Mouse (Mus musculus): ENCODE data around the gene Cfi. TPM values are rescaled to one million over a fixed set of nuclear protein-coding genes. Genes with fewer than 3 reads are reported as not detected.

Cfi gene
- polyA plus RNA-seq, 1 experiment: not detected

DNA sequence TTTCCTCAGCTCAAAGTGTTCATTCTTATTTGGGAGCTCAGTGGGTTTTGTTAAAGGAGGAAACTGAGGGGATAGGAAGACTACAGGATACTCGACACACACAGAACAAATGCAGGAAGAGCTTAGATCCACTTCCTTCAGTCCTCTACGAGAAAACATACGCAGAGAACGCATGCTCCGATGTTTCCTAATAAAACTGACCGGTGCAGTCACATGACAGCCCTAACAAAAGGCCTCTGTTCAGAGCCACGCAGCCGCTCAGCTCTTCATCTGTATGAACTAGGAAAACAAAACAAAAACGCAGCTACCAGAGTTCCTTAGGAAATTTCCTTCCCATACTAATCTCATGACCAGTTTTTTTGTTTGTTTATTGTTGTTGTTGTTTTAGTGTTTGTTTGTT, 14.8 kb upstream of the Cfi start:
- no peak overlapping the region for H3ac ChIP-seq (ENCODE audit: control insufficient read depth, insufficient read length, low read depth)
- TF ChIP-seq USF1 (IDR thresholded peaks at IDR 0.05; ENCODE audit: low read depth) (no peak), MAX (IDR thresholded peaks at IDR 0.05) (no peak), FOSL1 (IDR thresholded peaks at IDR 0.05; ENCODE audit: insufficient read depth, low read length, poor library complexity, severe bottlenecking) (no peak), MYOG (IDR thresholded peaks at IDR 0.05; ENCODE audit: control insufficient read depth, extremely low read depth, insufficient read length) (no peak), CTCF (IDR thresholded peaks at IDR 0.05; ENCODE audit: control insufficient read depth, insufficient read depth, insufficient read length) (no peak), MYOD1 (IDR thresholded peaks at IDR 0.05; ENCODE audit: control insufficient read depth, insufficient read length, low read depth) (no peak), CEBPB (IDR thresholded peaks at IDR 0.05; ENCODE audit: low read depth) (no peak)
- H3K4me3 ChIP-seq (ENCODE audit: insufficient read depth, poor library complexity, severe bottlenecking): no peak overlapping the region
- H3K79me3 ChIP-seq (ENCODE audit: low read depth): peaks cover 2% of the 10 kb centered on the region
- H3K79me2 ChIP-seq (ENCODE audit: control insufficient read depth, insufficient read depth): peaks cover under 1% of the 10 kb centered on the region
- no peaks in the 10 kb centered on the region for H3K27me3 ChIP-seq (ENCODE audit: control insufficient read depth, insufficient read depth, insufficient read length)
- peaks cover 31% of the 10 kb centered on the region for H3K36me3 ChIP-seq (ENCODE audit: control insufficient read depth, insufficient read depth)

DNA sequence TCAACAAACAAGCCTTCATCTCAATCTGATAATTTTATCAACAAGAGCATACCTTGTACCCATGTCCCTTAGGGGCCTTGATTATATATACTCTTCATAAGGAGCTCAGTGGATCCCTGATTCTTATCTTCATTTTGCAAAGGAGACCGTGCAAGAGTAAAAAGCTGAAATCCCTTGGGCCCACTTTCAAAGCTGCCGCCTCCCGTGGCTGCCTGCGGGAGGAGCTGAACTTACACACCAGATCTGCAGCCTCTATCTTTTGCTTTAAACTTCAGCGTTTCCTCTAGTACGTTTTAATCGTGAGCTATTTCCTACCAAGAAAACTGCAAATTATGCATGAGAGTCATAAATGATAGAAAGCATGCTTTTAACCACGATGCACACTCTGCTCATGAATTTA, 13.9 kb upstream of the Cfi start:
- Histone ChIP-seq H3K4me3 (ENCODE audit: insufficient read depth, poor library complexity, severe bottlenecking) (no peak overlapping the region), H3K36me3 (ENCODE audit: control insufficient read depth, insufficient read depth) (peaks cover 32% of the 10 kb centered on the region), H3K79me3 (ENCODE audit: low read depth) (peaks cover 9% of the 10 kb centered on the region), H3ac (ENCODE audit: control insufficient read depth, insufficient read length, low read depth) (no peak overlapping the region), H3K27me3 (ENCODE audit: control insufficient read depth, insufficient read depth, insufficient read length) (no peaks in the 10 kb centered on the region), H3K79me2 (ENCODE audit: control insufficient read depth, insufficient read depth) (peaks cover 9% of the 10 kb centered on the region)
- TF ChIP-seq CTCF (IDR thresholded peaks at IDR 0.05; ENCODE audit: control insufficient read depth, insufficient read depth, insufficient read length) (no peak), MYOG (IDR thresholded peaks at IDR 0.05; ENCODE audit: control insufficient read depth, extremely low read depth, insufficient read length) (no peak), USF1 (IDR thresholded peaks at IDR 0.05; ENCODE audit: low read depth) (no peak), MYOD1 (IDR thresholded peaks at IDR 0.05; ENCODE audit: control insufficient read depth, insufficient read length, low read depth) (no peak), MAX (IDR thresholded peaks at IDR 0.05) (no peak), CEBPB (IDR thresholded peaks at IDR 0.05; ENCODE audit: low read depth) (no peak), FOSL1 (IDR thresholded peaks at IDR 0.05; ENCODE audit: insufficient read depth, low read length, poor library complexity, severe bottlenecking) (no peak)

DNA sequence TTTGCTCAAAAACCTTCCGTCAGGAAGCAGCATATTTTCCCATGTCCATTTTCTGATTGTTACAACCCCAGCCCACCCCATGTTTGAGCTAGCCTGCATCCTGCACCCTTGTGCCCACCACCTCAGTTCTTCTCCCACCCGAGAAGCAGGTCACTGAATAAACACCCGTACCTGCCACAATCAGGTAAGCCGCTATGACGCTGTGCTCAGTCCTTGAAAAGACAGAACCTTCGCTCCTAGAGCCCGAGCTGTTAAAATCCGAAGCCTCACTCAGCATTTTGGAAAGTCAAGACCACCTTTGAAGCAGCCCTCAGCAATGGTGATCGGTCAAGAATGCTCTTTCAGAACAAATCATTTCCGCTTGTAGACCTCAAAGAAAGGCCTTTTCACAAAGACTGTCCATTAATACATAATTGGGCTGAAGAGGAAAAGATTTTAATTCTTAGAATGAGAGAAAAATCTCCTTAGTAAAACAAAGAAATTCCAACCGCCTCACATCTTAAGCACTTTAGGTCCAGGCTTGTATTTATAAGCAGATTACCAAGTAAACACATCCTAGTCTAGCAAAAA, 13.4 kb upstream of the Cfi start, which contains the start of gene Rrh:
Gene Rrh (minus strand): TSS at position 382 of the 570 bp plus-strand sequence.
- Histone ChIP-seq H3K36me3 (ENCODE audit: control insufficient read depth, insufficient read depth) (peaks cover 32% of the 10 kb centered on the region), H3ac (ENCODE audit: control insufficient read depth, insufficient read length, low read depth) (no peak within 1 kb of the TSS), H3K27me3 (ENCODE audit: control insufficient read depth, insufficient read depth, insufficient read length) (no peaks in the 10 kb centered on the region), H3K79me3 (ENCODE audit: low read depth) (peaks cover 13% of the 10 kb centered on the region), H3K4me3 (ENCODE audit: insufficient read depth, poor library complexity, severe bottlenecking) (no peak within 1 kb of the TSS), H3K79me2 (ENCODE audit: control insufficient read depth, insufficient read depth) (peaks cover 15% of the 10 kb centered on the region)
- TF ChIP-seq MAX (IDR thresholded peaks at IDR 0.05) (no peak), FOSL1 (IDR thresholded peaks at IDR 0.05; ENCODE audit: insufficient read depth, low read length, poor library complexity, severe bottlenecking) (no peak), MYOD1 (IDR thresholded peaks at IDR 0.05; ENCODE audit: control insufficient read depth, insufficient read length, low read depth) (no peak), CEBPB (IDR thresholded peaks at IDR 0.05; ENCODE audit: low read depth) (no peak)

DNA sequence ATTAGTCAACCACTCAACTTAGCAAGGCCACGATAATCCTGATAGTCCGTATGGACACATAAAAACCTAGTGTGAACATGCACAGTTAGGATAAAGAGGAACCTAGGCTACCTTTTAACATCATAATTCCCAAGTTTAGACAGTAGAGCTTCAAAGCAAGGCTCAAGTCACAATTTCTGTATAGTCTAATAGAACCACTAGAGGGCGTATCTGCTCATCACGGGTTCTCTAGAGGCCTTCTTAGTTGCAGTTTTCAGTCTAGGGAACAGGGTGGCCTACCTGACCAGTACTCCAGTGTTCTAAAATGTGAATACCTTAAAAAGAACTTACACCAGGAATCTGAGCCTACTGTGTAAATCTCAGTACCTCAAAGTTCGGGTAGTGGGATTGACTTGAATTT, 12.4 kb upstream of the Cfi start:
- TF ChIP-seq MYOD1 (IDR thresholded peaks at IDR 0.05; ENCODE audit: control insufficient read depth, insufficient read length, low read depth): no peak

DNA sequence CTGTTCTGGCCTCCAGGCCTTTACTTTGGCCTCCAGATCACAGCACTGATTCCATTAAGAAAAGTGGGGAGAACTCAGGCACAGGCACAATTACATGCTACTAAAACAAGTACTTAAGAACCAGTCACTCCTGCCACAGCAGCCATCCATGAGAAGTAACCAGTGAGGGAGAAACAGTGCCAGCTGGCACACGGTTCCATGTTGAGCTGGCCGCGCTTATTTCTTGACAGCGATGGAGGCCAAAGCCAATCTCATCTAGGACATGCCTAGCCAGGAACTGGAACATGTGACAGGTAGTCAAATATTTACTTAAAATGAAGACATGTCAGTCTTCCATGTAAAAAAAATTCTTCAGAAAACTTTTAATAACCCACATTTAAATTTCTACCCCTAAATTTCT, 11.5 kb upstream of the Cfi start:
- H3K36me3 ChIP-seq (ENCODE audit: control insufficient read depth, insufficient read depth): peaks cover 43% of the 10 kb centered on the region
- peaks cover 32% of the 10 kb centered on the region for H3K79me3 ChIP-seq (ENCODE audit: low read depth)
- TF ChIP-seq MYOD1 (IDR thresholded peaks at IDR 0.05; ENCODE audit: control insufficient read depth, insufficient read length, low read depth) (no peak), MAX (IDR thresholded peaks at IDR 0.05) (no peak), FOSL1 (IDR thresholded peaks at IDR 0.05; ENCODE audit: insufficient read depth, low read length, poor library complexity, severe bottlenecking) (no peak), CTCF (IDR thresholded peaks at IDR 0.05; ENCODE audit: control insufficient read depth, insufficient read depth, insufficient read length) (no peak), USF1 (IDR thresholded peaks at IDR 0.05; ENCODE audit: low read depth) (no peak), MYOG (IDR thresholded peaks at IDR 0.05; ENCODE audit: control insufficient read depth, extremely low read depth, insufficient read length) (no peak), CEBPB (IDR thresholded peaks at IDR 0.05; ENCODE audit: low read depth) (no peak)
- H3K27me3 ChIP-seq (ENCODE audit: control insufficient read depth, insufficient read depth, insufficient read length): no peaks in the 10 kb centered on the region
- H3ac ChIP-seq (ENCODE audit: control insufficient read depth, insufficient read length, low read depth): no peak overlapping the region
- peaks cover 33% of the 10 kb centered on the region for H3K79me2 ChIP-seq (ENCODE audit: control insufficient read depth, insufficient read depth)
- no peak overlapping the region for H3K4me3 ChIP-seq (ENCODE audit: insufficient read depth, poor library complexity, severe bottlenecking)

More for the DNA sequence above, 12.4 kb upstream of the Cfi start:
- no peak overlapping the region for H3ac ChIP-seq (ENCODE audit: control insufficient read depth, insufficient read length, low read depth)
- no peaks in the 10 kb centered on the region for H3K27me3 ChIP-seq (ENCODE audit: control insufficient read depth, insufficient read depth, insufficient read length)
- peaks cover 23% of the 10 kb centered on the region for H3K79me3 ChIP-seq (ENCODE audit: low read depth)
- H3K36me3 ChIP-seq (ENCODE audit: control insufficient read depth, insufficient read depth): peaks cover 35% of the 10 kb centered on the region
- no peak overlapping the region for H3K4me3 ChIP-seq (ENCODE audit: insufficient read depth, poor library complexity, severe bottlenecking)
- peaks cover 25% of the 10 kb centered on the region for H3K79me2 ChIP-seq (ENCODE audit: control insufficient read depth, insufficient read depth)

DNA sequence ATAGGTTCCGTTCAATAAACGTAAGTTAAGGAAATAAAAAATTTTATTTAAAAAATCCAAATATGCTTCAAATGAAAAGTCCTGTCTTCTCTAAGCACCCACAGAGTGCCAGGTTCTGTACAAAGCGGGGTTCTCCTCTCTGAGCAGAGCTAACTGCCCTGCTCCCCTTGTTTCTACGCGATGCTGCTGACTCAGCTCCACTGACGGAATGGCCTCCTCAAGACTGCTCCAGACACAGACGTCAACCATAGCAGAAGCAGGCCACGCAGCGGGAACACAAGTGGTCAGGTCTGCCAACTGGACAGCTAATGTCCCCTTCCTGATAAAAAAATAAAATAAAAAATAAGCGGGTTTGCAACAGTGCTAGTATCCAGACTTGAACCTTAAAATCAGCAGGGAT, 10.8 kb upstream of the Cfi start:
- Histone ChIP-seq H3K79me2 (ENCODE audit: control insufficient read depth, insufficient read depth) (peaks cover 41% of the 10 kb centered on the region), H3K4me3 (ENCODE audit: insufficient read depth, poor library complexity, severe bottlenecking) (no peak overlapping the region), H3K79me3 (ENCODE audit: low read depth) (peaks cover 39% of the 10 kb centered on the region), H3K27me3 (ENCODE audit: control insufficient read depth, insufficient read depth, insufficient read length) (no peaks in the 10 kb centered on the region), H3K36me3 (ENCODE audit: control insufficient read depth, insufficient read depth) (peaks cover 45% of the 10 kb centered on the region), H3ac (ENCODE audit: control insufficient read depth, insufficient read length, low read depth) (no peak overlapping the region)
- TF ChIP-seq MAX (IDR thresholded peaks at IDR 0.05) (no peak), CTCF (IDR thresholded peaks at IDR 0.05; ENCODE audit: control insufficient read depth, insufficient read depth, insufficient read length) (no peak), USF1 (IDR thresholded peaks at IDR 0.05; ENCODE audit: low read depth) (no peak), MYOD1 (IDR thresholded peaks at IDR 0.05; ENCODE audit: control insufficient read depth, insufficient read length, low read depth) (no peak), FOSL1 (IDR thresholded peaks at IDR 0.05; ENCODE audit: insufficient read depth, low read length, poor library complexity, severe bottlenecking) (no peak), MYOG (IDR thresholded peaks at IDR 0.05; ENCODE audit: control insufficient read depth, extremely low read depth, insufficient read length) (no peak), CEBPB (IDR thresholded peaks at IDR 0.05; ENCODE audit: low read depth) (no peak)

Data from C2C12 (cell line).